Comparison of ENCODE assay signal across 8 mouse cellular contexts in genomic region chr11:102406900-102407833, GRCm38 (mm10). TPM values are rescaled to one million over a fixed set of nuclear protein-coding genes. Genes with fewer than 3 reads are reported as not detected.
DNase-seq lines count a peak whose midpoint lies in the region.

No protein-coding gene starts in this region.

- H3K9me3 ChIP-seq in hindbrain, embryonic 10.5 days, result no peaks in the 10 kb centered on the region

- peak overlapping the region; percentile 95 for H3K27ac ChIP-seq in hindbrain, embryonic 10.5 days

- WGBS in hindbrain, embryonic 10.5 days, result under 1% methylated on average over 85 of the region's 85 CpGs

- H3K4me3 ChIP-seq in hindbrain, embryonic 10.5 days, result peak overlapping the region; percentile 89

- H3K36me3 ChIP-seq in hindbrain, embryonic 10.5 days, result peaks cover 33% of the 10 kb centered on the region

- peaks cover 56% of the 10 kb centered on the region for H3K4me1 ChIP-seq in hindbrain, embryonic 10.5 days (replicated peaks)

- H3K27me3 ChIP-seq in hindbrain, embryonic 10.5 days (ENCODE audit: insufficient read depth, poor library complexity, severe bottlenecking), result peaks cover under 1% of the 10 kb centered on the region

- peak; percentile 96 for DNase-seq in NIH3T3 (ENCODE audit: low read depth)
- DNase-seq in cerebellum, adult 9-10 months, result peak; percentile 87
- DNase-seq in forelimb bud, embryonic 11.5 days (ENCODE audit: low read depth, low spot score), result peak; percentile 88
- DNase-seq in hindbrain, embryonic 10.5 days (ENCODE audit: low spot score), result peak; percentile 92
- peak; percentile 86 to 91 for DNase-seq in layer of hippocampus, postnatal 14 days (ENCODE audit: low spot score in 2 of 2)
- DNase-seq in lung, postnatal 10 days, result peak; percentile 94
- DNase-seq in ovary, postnatal 14 days (ENCODE audit: low spot score), result peak; percentile 90
- DNase-seq in thymus, postnatal 10 days (ENCODE audit: low spot score in 2 of 2), result peak; percentile 83 to 94

RNA-seq across cellular contexts. Expression of gene Slc25a39, which starts 0.6 kb away (rescaled TPM):
- polyA plus RNA-seq in hindbrain, embryonic 10.5 days (2016; fragmentation: Nextera tagmentation; extraction: Ambion mirVana), result 236 TPM in 2 replicates
- total RNA-seq in layer of hippocampus, postnatal 14 days (2021), result 10 to 100 TPM; 75.6 to 81.8 TPM

RNA-seq across cellular contexts. Expression of gene Rundc3a, which starts 14.0 kb away (rescaled TPM):
- 23.5 and 57.0 TPM in 2 replicates for polyA plus RNA-seq in hindbrain, embryonic 10.5 days (2016; fragmentation: Nextera tagmentation; extraction: Ambion mirVana)
- total RNA-seq in layer of hippocampus, postnatal 14 days (2021), result 100 to 1,000 TPM; 413 to 422 TPM

RNA-seq across cellular contexts. Expression of gene Grn, which starts 22.9 kb away (rescaled TPM):
- polyA plus RNA-seq in hindbrain, embryonic 10.5 days (2016; fragmentation: Nextera tagmentation; extraction: Ambion mirVana), result 76.8 and 88.9 TPM in 2 replicates
- 10 to 100 TPM; 82.3 to 87.4 TPM for total RNA-seq in layer of hippocampus, postnatal 14 days (2021)

RNA-seq across cellular contexts. Expression of gene Fam171a2, which starts 40.3 kb away (rescaled TPM):
- 5.2 and 8.3 TPM in 2 replicates for polyA plus RNA-seq in hindbrain, embryonic 10.5 days (2016; fragmentation: Nextera tagmentation; extraction: Ambion mirVana)
- 10 to 100 TPM; 86.0 to 97.5 TPM for total RNA-seq in layer of hippocampus, postnatal 14 days (2021)

RNA-seq across cellular contexts. Expression of gene Slc4a1, which starts 41.2 kb away (rescaled TPM):
- polyA plus RNA-seq in hindbrain, embryonic 10.5 days (2016; fragmentation: Nextera tagmentation; extraction: Ambion mirVana), result 35.8 and 38.0 TPM in 2 replicates
- under 1 TPM; 0.50 to 0.60 TPM for total RNA-seq in layer of hippocampus, postnatal 14 days (2021)

Comparison
In these comparisons a context has a peak if more than half of its experiments do, and no peak if none do; other contexts are left out.
1. Peak in every context shown above with its lines: DNase-seq, H3K4me3 ChIP-seq and H3K27ac ChIP-seq.